Mouse (Mus musculus) layer of hippocampus, adult 9-10 months (tissue): ENCODE measurements at regions not wholly inside any gene's neighbourhood (a gene's known extent, or its start where the extent isn't known, plus 50 kb on each side); places are given as distances from the start of the nearest gene placed in this dataset.

Experiments used
- DNase-seq: peaks from one replicate; pipeline ENCODE4 v3.0.0; 2022; ENCODE audit warnings: low spot score

- DNase-seq, result no peak
These were observed 212.0 kb downstream of the Kcnrg start for GRCm38 (mm10) chr14:61819251-61819650.

DNA sequence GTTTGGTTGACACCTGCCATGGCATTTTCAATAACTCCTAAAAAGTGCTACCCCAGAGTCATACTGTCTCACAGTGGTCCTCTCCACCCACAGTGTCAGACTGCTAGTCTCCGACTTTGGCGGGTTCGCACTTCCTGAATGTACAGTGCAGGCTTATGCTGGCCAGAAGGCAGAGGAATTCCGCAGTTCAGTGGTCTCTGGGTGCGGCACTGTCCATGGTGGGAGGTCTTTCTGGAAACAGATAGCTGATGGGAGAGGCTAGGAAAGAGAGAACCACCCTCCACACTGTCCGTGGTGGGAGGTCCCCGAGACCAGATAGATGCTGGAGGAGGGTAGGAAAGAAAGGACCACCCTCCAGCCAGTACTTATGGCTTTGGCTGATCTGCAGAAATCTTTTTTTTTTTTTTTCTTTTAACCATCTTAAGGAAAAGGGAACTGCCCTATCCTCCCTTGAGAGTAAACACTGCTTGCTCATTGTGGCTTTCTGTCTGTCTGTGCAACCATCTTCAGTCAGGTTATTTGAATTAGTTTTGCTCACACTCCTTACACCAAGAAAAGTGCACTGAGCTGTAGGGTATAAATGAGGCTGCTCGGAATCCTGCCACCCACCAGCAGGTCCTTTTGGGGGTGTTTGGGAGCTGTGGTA is 227.2 kb downstream of the Kcnrg start:
- DNase-seq, result no peak

- no peak for DNase-seq
These were observed 228.5 kb downstream of the Kcnrg start for GRCm38 (mm10) chr14:61835729-61836128.

DNA sequence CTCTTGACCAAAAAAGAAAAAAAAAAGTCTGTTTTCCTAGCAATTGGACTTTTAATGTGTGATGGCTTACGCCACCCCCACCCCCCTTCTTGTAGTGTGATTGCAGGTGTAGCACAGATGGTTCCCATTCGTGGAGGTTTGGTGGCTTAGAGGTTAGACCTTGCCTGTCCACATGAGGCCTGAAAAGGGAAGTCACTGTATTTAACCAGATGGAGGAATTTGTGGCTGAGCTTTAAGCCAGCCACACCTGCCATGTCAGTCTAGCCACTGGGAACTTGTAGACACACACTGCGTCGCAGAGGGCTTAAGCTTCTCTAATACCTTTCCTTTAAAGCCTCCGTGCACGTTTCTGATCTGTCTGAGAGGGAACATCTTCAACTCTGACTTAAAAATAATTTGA is 229.0 kb downstream of the Kcnrg start:
- no peak for DNase-seq

- no peak for DNase-seq
These were observed 229.7 kb downstream of the Kcnrg start for GRCm38 (mm10) chr14:61836965-61837364.

- no peak for DNase-seq
These were observed 230.6 kb downstream of the Kcnrg start for GRCm38 (mm10) chr14:61837851-61838250.

DNA sequence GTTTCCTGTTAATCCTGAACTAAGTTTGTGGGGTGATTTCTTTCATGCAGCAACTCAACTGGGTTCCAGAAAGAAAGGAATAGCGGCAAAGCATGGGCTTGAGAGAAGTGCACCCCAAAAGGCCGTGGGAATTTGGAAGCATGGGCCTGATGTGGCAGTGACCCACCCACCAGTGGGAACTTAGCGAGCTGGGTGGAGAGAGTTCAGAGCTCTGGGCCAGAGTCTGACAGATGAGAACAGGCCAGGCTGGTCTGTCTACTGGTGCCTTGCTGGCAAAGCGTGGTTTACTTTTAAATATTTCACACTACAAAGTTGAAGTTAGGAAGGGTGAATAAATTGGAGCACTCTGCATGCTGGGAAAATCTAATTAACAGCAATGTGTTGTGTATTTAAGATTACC is 235.2 kb downstream of the Kcnrg start:
- no peak for DNase-seq

- DNase-seq, result no peak
These were observed 239.2 kb downstream of the Kcnrg start for GRCm38 (mm10) chr14:61846441-61846840.

- DNase-seq, result no peak
These were observed 243.0 kb downstream of the Kcnrg start for GRCm38 (mm10) chr14:61850244-61850643.

DNA sequence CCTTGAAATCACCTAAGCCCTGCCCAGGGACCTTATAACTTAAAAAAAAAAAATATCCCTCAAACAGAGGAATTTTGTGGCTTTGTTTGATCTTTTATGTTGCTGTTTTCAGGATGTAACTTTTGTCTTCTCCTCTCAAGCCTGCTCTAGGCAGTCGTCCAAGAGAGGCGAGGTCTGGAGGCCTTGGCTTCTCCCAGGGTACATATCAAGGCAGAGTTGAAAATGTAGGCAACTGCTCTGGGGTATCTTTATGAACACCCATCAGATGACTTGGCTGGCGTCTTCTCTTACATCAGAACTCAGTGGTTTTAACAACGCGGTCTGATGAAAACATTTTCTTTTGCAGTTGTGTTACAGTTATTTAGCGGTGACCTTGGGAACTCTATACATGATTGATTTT is 250.4 kb downstream of the Kcnrg start:
- DNase-seq, result no peak

DNA sequence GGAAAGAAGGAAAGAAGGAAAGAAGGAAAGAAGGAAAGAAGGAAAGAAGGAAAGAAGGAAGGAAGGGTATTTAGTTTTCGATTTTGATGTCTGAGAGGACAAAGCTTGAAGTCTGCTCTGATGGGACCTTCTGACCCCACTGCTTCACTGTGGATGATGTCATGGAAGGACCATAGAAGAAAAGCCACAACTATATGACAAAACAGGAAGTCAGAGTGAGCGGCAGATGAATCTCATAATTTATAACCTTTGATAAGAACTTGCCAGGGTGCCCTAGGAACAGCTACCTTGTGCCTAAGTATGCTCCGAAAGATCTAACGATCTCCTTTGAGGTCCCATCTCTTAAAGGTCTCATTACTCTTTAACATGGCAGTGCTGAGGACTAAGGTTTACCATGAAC is 253.4 kb downstream of the Kcnrg start:
- no peak for DNase-seq

DNA sequence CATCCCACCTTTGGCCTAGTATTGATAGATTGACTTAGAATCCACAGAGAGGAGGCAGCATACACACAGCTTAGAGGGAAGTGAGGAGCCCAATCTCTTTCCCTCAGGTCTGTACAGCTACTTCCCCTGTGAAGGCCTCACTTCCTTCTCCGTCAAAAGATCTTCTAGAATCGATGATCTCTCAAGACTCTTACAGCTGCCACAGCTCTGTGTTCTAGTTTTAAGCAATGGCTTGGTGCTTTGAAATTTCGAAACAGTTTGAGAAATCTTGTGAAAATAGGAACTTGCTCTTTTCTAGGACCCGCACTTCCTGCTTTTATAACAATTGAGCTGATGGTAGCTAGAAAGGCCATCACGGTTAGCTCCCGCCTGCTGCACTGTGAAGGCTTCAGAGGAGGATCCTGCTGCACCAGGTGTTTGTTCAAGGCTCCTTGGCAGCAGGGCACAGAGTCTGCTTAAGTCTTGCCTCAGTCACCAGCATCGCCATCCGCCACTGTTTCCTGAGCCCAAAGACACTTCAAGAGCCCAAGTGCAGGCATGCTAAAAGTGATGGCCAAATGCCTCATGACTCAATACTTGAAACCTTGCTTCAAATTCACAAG is 254.2 kb downstream of the Kcnrg start:
- DNase-seq, result peak; percentile 15

- DNase-seq, result no peak
These were observed 255.7 kb downstream of the Kcnrg start for GRCm38 (mm10) chr14:61862931-61863330.

DNA sequence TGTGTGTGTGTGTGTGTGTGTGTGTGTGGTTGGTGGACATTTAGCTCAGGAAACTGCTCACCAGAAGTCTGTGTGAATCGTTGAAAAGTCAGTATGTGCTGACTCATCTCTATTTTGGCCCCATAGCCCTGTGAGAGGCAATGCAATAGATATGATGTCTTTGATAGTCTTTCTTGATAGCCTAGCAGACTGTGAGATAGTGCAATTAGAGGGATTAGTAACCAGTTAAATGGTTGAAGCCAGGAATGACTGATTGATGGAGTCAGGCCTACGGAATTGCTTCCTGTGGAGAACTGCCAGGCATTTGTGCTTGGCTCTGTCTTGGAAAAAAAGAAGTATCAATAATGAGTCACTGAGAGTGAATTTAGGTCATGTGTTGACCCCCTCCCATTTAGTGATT is 256.2 kb downstream of the Kcnrg start:
- DNase-seq, result no peak

DNA sequence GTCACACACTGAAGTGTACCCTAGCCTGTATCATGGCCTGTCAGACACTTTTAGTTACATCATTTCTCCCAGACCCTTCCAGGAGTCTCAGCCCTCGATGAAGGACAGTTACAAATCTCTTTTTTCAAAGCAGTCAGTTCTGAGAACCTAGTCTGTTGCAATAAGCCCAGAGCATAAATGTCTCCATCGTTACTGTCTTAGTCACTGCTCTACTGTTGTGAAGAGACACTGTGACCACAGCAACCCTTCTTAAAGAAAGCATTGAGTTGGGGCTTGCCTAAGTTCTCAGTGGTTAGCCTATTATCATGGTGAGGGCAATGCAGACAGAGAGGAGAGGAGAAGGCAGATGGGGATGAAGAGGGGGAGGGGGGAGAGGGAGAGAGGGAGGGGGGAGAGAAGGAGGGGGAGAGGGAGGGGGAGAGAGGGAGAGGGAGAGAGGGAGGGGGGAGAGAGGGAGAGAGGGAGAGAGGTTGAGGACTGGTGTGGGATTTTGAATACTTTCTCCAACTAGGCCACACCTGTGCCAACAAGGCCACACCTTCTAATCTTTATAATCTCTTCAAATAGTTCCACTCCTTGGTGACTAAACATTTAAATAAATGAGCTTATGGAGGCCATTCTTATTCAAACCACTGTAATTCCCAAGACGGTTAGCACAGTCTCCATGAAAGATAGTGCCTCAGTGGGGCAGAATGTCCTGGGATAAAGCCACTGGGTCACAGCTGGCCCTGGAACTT is 259.4 kb downstream of the Kcnrg start:
- DNase-seq, result no peak

GRCm38 (mm10) chr14:61874206-61874605 is 266.9 kb downstream of the Kcnrg start:
- no peak for DNase-seq

DNA sequence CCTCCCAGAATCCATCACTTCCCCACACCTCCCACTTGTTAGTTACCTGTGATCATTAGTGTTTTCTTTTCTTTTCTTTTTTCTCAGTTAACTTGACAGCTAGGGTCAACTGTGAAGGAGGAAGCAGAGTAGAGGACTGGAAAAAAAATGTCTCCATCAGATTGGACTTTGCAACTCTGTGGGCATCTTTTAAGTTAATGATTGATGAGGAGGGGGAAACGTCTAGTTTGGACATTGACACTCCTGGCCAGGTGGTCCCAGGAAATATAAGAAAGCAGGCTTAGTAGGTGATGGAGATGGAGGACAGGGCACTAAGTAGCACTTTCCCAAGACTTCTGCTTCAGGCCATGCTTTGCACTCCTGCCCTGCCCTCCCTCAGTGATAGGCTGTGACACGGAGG is 272.2 kb downstream of the Kcnrg start:
- DNase-seq, result no peak

GRCm38 (mm10) chr14:61880514-61881259 is 273.4 kb downstream of the Kcnrg start:
- DNase-seq, result no peak

DNA sequence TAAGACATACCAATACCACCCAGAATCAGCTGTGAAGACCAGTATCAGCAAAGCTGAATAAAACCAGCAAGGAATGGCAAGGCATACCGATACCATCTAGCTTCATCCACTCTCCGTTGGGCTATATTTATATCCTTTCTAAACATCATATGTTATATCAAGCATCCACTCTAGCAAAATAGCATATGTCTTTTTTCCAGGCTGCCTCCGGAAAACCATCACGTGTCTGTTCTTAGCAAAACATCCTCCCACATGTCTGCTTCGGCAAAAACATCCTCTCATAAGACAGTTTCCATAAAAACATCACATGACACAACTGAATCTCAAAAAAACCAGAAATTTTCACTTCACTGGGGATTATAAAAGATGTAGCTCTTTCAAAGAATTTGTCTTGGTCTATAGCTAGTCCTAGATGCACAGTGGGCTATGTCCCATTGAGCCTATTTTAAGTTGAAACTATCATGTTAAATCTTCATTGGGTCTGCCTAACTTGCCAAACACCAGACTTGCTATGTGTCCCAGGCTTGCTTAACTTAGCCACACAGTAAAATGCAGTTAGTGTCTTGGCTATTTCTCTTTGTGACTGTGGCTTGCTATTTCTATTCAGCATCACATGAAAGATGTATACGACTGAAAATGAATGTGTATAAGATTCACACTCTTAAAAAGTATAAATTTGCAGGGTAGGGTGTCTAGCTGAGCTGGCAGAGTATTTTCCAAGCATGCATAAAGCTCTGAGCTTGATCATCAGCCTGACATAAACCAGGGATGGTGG is 278.2 kb downstream of the Kcnrg start:
- no peak for DNase-seq

GRCm38 (mm10) chr14:61889626-61890025 is 282.4 kb downstream of the Kcnrg start:
- DNase-seq, result no peak

DNA sequence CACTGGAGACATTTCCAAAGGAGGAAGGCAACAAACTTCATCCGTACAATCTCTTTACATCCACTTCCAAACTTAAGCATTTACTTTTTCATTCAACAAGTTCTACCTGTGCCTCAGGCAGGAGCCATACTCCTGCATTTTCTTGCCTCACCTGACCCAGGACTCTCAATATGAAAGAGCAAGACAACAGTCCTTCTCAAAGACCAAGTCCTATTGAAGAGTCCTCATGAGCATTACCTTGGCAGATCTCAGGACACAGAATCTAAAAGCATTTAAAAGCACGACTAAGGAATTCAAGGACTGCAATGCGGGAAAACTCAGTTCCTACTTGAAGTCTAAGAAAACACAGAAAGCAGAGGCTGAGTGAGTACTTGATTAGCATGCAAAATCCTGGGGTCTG is 286.5 kb downstream of the Kcnrg start:
- DNase-seq, result no peak

GRCm38 (mm10) chr14:61896879-61897278 is 289.6 kb downstream of the Kcnrg start:
- no peak for DNase-seq
